Mouse (Mus musculus): ENCODE data around the gene Tapt1.

GRCm38 (mm10) chr5:44228756-44229155 is 2.3 kb upstream of the Tapt1 start:
- no peak for TF ChIP-seq CTCF (IDR thresholded peaks at IDR 0.05; ENCODE audit: low read depth, low read length)
- TF ChIP-seq GATA1 (IDR thresholded peaks at IDR 0.05; ENCODE audit: borderline replicate concordance, low read length): no peak

Measured in G1E (cell line).